Mouse (Mus musculus): ENCODE measurements around the gene Commd3.

DNA sequence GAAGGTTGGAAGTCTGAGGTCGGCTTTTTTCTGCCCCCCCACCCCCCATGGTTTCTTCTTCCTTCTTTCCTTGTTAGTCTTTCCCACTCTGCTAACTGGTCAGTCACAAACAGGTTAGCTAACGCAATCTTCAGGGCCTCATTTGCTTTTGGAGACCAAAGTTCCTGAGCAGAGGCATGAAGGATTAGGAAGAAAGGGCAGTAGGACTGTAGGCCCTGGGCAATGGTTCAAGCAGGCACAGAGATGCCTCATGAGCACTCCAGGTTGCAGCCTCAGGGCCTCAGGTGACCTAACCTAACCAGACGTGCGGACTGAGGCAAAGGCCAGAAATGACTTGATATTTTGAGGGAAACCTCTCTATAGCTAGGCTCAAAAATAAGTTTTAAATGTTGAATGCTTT is 46.3 kb downstream of the Commd3 start:
- TF ChIP-seq GATA1 (IDR thresholded peaks at IDR 0.05; ENCODE audit: low read length) = no peak
- TF ChIP-seq TAL1 (IDR thresholded peaks at IDR 0.05; ENCODE audit: low read length) = no peak
